Mouse (Mus musculus) granulocyte monocyte progenitor cell, adult 5-6 weeks (primary cell): Measurements from ENCODE around the gene Btbd16. TPM values are rescaled to one million over a fixed set of nuclear protein-coding genes. Genes with fewer than 3 reads are reported as not detected.

Source experiments
- ATAC-seq: replicated peaks from 2 replicates; pipeline ENCODE4 v1.8.0; 2016; ENCODE audit warnings: mild to moderate bottlenecking, moderate TSS enrichment, inconsistent platforms; ENCODE audit not compliant: poor library complexity, severe bottlenecking
- total RNA-seq, 2 experiments: library from RNA; stranded (forward) in 1 of 2; stranded (reverse) in 1 of 2; fragments of 200-712, 200-1000 nt in 1 of 2; fragments of >200 nt in 1 of 2; fragmentation: Nextera tagmentation in 1 of 2; gene quantifications; 2 replicates each; pipeline ENCODE4 v1.2.3; 2014 to 2017

The Btbd16 gene
- total RNA-seq, 2 experiments from 2014 or later, result 1.1 TPM; not detected in 1

GRCm38 (mm10) chr7:130766411-130767170 lies 7.3 kb upstream of the Btbd16 start:
- ATAC-seq, result no peak

DNA sequence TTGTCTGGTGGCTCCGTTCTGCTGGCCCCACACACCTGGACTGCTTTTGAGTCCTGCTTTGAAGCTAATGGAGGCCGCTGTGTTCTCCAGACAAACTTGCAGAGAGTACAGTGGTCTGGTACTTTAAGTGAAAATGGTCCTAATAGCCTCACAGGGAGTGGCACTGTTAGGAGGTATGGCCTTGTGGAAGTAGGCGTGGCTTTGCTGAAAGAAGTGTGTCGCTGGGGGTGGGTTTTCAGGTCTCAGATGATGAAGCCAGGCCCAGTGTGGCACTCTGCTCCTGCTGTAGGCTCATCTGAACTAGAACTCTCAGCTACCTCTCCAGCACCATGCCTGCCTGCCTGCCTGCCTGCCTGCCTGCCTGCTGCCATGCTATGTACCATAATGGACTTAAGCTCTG lies 5.7 kb upstream of the Btbd16 start:
- ATAC-seq, result no peak

- ATAC-seq, result peak; percentile 79
These were observed 3.2 kb upstream of the Btbd16 start for GRCm38 (mm10) chr7:130770707-130771106.

DNA sequence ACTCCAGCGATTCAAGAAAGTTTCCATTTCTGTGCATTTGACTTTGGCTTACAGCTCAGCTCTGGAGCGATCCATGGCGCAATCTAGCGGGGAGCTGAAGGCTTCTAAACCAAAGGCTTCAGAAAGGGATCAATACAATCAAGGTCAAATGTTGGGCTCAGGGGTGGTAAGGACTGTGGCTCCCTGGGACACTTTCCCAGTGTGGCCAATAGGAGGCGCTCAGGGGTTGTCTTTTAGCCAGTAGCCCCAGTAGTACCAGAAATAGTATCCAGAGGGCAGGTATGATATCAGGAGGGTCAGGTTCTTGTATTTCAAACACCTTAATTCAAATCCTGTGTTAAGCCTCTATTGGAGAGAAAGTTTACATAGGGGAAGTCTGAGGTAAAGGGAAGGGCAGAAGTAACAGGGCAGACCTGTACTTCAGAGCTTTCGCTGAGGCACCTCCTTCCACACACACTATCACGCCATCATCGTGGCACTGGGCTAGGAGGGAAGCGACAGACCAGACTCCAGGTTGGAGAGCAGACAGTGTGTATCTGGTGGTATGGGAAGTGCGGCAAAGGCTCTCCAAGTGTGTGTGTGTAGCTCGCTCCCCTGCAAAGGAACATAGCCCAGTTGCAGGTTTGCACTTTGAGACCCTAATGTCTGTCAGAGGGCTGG lies 568 bp upstream of the Btbd16 start:
- ATAC-seq, result peak; percentile 68

GRCm38 (mm10) chr7:130780866-130781419 lies 7.1 kb downstream of the Btbd16 start:
- no peak for ATAC-seq

- no peak for ATAC-seq
These were observed 8.7 kb downstream of the Btbd16 start for GRCm38 (mm10) chr7:130782501-130783050.

DNA sequence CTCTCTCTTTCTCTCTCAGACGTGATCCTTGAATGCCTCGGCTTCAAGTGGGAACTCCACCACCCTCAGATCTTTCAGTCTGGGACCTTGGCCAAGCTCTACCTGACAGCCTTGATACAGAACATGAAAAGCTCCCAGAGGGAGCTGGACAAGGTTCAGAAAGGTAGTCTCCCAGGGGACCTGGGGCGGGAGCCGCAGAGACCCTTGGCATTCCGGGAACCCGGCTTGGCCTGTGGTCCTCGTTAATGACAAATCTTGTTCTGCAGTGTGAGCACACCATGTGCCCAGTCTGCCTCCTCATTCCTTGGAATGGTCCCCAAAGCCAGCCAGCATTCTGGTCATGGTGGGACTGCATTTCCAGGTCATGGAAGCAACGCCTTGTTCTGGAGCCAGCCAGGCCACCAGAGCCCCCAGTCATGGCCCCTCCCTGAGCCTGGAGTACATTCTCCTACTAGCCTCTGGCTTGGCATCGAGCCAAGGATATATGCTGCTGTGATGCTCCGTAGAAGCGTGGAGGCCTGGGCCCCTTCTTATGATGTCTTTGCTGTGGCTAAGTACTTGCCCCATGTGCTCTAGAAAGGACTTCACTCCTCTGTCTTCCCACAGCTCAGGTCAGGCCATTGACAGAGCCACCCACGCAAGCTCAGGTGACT lies 12.2 kb downstream of the Btbd16 start:
- no peak for ATAC-seq

DNA sequence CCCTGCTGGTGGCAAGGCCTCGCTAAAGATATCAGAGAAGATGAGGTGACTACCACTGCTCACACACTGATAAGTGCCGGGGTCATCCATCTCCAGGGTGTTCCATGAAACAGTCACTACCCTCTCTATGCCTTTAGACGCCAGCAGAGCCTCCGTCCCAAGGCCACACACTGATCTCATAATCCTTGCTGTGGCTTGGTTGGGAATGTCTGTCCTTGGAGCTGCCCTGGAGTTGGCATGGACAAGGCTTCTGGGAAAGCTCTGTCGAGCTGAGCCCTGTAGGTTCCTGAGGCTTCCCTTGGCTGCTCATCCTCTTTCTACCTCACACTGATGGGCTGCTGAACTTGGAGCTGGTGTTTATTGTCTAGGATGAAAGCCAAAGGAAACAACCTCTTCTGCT lies 12.8 kb downstream of the Btbd16 start:
- ATAC-seq, result no peak

GRCm38 (mm10) chr7:130787537-130787936 lies 13.7 kb downstream of the Btbd16 start:
- ATAC-seq, result no peak

GRCm38 (mm10) chr7:130788950-130789349 lies 15.1 kb downstream of the Btbd16 start:
- no peak for ATAC-seq

- ATAC-seq, result no peak
These were observed 15.6 kb downstream of the Btbd16 start for GRCm38 (mm10) chr7:130789456-130789855.

DNA sequence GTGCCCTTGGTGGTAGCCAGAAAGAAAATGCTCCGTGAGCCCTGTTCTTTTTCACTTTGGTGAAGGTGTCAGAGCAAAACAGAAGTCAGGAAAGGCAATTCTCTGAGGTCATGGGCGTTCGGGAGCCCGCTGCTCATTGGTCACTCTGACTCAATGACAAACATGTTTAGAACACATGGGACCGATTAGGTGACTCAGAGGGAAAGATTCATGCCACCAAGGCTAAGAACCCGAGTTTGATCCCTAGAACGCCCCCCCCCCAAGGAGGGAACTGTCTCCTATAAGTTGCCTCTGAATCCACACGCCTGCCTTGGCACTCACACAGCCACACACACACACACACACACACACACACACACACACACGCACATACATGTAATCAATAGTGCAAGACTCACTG lies 19.8 kb downstream of the Btbd16 start:
- ATAC-seq, result no peak

GRCm38 (mm10) chr7:130796786-130797185 lies 22.9 kb downstream of the Btbd16 start:
- ATAC-seq, result peak; percentile 60

DNA sequence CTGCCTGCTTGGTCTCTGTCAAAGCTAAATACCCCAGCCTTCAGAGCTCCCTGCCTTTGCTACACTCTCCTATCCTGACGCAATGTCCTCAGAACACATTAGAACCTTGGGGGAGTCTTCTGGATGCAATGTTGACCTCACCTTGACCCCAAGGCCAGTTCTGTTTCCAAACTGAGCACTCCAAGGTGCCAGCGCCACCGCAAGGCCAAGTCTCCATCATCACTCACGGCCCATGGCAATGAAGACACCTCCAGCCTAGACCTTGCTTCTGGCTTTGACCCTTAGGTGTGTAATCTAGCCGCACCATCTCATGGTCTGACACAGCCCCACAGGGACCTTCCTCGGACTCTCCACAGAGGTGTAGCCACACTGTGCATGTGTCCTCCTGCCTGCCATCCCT lies 23.7 kb downstream of the Btbd16 start:
- ATAC-seq, result no peak

DNA sequence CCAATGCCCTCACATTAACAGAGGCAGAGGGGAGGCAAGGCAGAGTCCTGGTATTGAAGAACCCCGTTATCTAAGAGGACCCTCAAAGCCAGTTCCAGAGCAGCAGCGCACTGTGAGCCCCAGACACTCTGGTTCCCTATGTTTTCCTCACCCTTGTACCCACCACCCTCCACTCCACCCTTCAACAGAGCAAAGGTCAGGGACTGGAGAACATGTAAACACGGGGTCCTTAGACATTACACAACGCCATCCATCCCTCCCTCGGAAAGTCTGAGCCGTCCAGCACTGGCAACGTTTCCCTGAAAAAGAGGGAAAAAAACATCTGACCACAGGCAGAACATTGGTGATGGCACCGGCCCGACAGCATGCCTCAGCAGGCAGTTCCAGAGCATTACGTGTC lies 25.5 kb downstream of the Btbd16 start:
- no peak for ATAC-seq

DNA sequence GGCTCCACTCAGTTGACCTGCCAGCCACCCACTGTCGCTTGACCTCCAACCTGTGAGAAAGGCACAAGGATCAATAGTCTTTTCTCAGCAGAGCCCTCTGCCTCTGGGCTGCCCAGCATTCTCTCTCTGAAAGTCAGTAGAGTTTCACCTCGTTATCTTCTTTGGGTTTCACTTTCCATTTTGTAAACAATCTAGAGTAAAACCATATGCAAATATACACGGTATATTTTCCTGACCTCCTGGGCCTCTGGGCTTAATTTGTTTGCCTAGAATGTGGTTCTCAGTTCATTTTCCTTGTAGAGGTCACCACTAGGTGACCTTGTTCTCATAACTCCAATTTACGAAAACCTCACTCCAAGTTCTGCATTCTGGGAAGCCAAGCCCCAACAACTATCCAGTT lies 26.8 kb downstream of the Btbd16 start:
- ATAC-seq, result no peak

GRCm38 (mm10) chr7:130801811-130802210 lies 27.9 kb downstream of the Btbd16 start:
- ATAC-seq, result no peak

DNA sequence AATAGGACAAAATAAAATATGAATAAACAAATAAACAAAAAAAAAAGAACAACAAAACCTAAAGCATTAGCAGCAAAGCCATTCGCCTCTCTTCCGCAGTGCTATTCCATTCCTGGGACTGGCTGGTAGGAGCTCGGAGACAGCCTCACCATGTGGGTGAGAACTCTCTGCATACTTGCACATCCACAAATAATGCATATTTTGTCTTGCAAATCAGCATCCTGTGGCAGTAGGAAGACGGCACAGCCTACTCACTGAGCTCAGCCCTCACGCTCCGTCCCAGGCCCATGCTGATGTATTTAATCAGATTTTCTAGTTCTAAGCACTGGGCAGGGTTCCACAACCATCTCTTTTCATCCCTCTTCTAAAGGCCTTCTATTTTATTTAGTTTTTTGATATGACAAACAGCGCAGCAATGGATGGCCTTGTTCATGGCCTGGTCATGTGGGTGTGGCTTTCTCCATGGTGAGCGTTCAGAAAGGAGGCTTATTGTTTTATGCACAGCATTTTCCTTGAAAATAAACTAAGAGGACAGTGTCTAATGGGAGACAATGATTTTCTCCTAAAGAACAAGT lies 29.5 kb downstream of the Btbd16 start:
- no peak for ATAC-seq

- no peak for ATAC-seq
These were observed 31.1 kb downstream of the Btbd16 start for GRCm38 (mm10) chr7:130804991-130805390.

- ATAC-seq, result no peak
These were observed 33.9 kb downstream of the Btbd16 start for GRCm38 (mm10) chr7:130807749-130808148.

GRCm38 (mm10) chr7:130808694-130809093 lies 34.8 kb downstream of the Btbd16 start:
- ATAC-seq, result no peak
